Mouse (Mus musculus): ENCODE results near the gene Slc4a1ap.
A peak's percentile ranks its signal among the peaks of the same experiment; 100 is the strongest.

DNA sequence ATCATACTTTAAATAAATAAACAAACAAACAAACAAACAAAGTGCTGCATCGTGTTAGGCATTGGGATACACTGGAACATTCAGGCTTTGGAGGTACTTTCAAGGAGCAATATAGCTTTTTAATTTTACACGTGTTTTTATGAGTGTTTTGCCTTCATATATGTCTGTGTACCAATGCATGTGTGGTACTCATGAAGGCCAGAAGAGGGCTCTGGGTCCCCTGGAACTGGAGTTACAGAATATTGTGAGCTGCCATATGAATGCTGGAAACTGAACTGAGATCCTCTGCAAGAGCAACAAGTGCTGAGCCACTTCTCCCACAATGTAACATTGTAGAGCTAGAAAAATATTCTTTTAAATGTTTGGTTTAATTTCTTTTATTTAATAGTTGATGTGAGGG is 8.4 kb downstream of the Slc4a1ap start:
- TF ChIP-seq CTCF (IDR thresholded peaks at IDR 0.05): peak; percentile 27
- TF ChIP-seq EP300 (IDR thresholded peaks at IDR 0.05): no peak

Data from lung, postnatal 0 days (tissue).